Mouse (Mus musculus): ENCODE data around the gene Gpr4.

Gpr4 gene

DNA sequence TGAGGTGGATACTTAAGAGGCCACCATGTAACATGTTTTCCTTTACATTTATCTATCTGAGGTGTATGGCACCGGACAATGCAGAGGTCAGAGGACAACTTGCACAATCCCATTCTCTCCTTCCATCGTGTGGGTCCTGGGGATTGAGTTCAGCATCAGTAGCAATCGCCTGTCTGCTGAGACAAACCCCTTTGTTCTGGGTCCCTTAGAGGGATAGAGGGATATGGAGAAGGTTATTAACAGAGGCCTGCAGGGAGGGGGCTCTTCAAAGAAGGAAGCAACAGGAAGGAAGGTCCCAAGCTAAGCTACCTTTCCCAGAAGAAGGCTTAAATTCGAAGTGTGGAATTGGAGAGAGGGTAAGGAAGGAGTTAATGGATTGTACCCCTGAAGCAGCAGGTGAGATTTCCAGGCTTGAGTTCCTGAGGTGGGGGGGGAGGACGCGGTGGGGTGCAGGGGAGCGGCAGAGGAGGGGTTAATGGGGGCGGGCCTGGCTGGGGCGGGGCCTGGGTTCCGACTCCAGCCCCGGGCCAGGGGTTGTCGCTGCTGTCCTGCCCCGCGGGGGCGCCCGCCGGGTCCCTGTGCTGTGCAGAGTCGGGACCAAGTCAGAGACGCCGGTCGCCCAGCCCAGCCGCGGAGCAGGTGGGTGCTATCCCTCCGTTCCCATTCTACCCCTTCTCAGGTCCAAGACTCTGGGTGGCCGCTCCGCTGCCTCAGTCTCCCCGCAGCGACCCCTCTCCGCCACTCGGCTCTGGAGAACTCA, at the start of gene Gpr4:
Gene Gpr4 (plus strand): TSS at position 543 of the 760 bp plus-strand sequence.
- DNase-seq = no peak

DNA sequence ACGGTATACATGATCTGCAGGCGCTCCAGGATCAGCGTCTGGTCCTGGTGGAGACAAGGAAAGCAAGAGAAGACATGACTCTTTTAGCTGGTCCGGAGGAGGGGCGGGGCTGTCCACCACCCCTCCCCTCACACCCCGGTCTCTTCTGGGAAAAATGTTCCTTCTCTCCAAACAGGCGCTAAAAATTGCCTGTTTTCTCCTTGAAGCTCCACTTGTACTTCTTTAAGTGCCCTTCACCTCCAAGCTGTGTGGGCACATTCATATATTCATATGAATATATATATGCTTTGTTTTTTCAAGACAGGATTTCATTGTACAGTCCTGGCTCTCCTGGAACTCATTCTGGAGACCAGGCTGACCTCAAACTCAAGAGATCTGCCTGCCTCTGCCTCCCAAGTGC, 49.4 kb upstream of the Gpr4 start:
- no peak for DNase-seq

DNA sequence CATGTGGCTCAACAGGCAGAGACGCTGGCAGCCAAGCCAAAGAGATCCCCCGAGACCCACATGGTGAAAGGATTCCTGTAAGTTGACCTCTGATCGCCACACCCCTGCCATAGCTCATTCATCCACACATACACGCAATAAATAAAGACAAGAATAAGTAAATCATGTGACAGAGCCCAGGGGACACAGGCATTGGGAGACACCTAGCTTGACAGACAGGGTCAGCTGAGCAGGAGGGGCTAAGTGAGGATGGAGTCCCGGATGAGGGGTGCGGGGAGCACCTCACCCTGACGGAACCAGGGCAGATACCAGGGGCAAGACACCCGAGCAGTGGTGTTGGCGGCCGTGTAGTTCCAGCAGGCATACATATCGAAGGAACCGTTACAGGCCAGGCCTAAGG, 48.6 kb upstream of the Gpr4 start:
- no peak for DNase-seq

DNA sequence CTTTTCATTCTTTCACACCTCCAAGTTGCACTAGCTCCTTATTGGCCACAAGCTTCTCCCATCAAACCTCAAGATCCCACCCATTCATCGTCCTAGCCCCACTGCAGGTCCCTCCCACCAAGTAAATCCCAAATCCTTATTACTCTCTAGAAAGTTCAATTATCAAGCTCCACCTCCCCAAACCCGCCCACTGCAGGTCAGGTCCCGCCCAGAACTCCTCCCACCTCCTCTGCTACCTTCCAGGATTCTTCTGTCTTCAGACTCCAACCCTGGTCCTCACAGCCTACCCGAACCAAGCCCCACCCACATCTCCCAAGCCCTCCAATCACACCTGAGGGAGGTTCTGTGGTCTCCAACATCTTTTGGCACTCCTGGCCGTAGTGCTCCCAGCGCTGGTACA, 48.1 kb upstream of the Gpr4 start:
- DNase-seq = no peak

DNA sequence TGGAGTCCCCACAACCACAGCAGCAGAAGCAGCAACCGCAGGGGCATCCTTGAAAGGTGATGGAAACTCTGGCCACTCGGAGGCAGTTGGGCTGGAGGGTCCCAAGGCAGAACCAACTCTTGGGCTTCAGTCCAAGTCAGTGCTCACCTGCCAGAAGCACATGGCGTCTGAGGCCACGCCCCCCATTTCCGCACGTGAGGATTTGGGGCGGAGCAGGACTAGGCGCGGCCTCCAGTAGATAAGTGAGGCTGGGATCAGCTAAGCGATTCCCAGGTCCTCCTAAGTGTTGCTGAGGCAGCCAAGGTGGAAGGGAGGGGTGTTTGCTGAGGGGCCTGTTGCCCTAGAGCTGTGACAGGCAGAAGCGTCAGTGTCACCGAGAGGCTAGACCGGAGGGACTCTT, 47.4 kb upstream of the Gpr4 start:
- no peak for DNase-seq

DNA sequence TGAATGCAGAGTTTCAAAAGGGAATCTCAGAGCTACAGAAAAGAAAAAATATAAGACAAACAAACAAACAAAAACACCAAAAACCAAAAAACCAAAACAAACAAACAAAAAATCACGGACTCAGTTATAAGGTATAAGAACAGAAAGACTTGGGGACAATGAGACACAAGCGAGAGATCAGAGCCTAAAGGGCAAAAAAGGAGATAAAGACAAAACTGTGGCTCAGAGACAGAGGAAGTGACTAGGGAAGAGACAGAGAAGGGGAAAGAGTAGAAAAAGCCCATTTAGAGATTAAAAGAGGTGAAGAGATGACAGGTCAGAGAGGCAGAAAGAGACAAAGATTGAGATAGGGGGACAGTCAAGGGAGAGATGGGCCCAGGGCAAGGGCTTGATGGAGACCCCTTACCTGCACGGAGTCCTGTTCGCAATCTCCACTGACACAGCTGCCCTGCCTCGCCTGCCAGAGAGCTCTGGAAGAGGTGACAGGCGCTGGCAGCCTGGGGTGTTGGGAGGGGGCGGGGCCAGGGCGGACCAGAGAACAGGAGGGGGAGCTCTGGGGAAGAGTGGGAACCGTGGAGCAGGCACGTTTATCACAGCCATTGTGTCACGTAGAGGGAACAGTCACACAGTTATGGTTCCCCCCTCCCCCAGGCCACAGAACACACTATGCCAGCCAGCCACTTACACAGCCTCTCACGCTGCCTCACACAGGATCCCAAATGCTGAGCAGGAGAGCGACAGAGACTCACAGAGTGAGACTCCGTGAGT, 46.5 kb upstream of the Gpr4 start, which contains the start of gene Gipr:
Gene Gipr (minus strand): TSS at position 472 of the 768 bp plus-strand sequence.
- DNase-seq = no peak

DNA sequence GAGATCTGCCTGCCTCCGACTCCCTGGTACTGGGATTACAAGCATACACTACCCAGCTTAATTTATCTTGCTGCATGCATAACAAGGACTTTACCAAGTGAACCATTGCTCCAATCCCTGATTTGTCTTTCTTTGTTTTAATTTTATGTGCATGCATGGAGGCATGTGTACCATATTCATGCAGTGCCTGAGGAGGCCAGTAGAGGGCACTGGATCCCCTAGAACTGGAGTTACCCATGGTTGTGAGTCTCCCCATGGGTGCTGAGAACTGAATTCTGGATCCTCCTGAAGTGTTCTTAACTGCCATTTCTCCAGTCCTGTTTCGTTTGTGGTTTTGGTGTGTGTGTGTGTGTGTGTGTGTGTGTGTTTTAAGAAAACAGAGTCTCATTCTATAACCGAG, 45.3 kb upstream of the Gpr4 start:
- no peak for DNase-seq

DNA sequence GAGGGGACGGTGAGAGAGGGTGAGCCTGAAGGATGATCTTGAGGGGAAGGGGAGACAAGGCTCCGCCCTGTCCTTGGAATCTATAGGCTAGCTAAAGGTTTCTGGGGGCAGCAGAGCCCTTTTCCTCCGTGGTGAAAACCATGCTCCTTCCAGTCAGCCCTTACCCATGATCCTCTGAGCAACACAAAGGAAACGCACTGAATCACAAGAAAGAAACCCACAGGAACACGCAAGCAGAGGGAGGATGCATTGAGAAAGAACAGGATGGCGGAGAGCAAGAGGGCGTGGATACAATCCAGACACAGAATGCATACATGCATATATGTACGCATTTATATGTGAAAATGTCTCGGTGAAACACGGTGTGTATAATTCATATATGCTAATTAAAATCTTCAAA, 42.8 kb upstream of the Gpr4 start:
- no peak for DNase-seq

DNA sequence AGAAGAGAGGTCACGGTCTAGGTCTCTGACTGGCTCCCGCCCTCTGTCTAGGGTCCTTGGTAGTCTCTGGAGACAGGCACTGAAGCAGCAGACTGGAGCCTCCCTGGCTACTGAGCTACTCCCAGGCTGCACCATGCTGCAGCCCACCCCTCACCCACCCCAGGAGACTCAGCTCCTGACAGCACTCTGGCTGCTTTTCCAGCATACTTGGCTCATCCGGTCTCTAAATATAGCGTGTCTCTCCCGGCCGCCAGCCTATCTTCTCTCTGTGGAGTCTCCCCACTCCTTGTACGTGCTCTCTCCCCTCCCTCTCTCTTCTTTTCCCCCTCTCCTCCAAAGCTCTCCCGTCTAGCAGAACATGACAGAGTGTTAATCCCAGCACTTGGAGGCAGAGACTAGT, 42.2 kb upstream of the Gpr4 start:
- no peak for DNase-seq

DNA sequence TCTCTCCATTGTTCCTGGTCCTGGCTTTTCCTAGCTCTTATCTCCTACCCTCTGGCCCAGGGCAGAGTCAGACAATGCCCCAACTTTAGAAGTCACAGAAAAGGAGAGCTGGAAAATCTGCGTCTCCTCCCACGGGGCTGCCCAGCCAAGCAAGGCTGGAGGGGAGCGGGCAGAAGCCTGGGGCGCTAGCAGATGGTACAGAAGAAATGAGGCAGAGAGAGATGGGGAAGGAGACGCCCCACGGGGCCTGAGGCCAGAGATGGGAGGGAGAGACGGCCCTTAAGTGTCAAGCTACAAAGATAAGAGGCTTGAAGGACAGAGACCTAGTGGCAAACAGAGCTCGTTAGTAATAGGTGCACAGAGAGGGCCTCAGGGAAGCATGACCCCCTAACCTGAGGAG, 40.5 kb upstream of the Gpr4 start:
- DNase-seq = peak; percentile 46

DNA sequence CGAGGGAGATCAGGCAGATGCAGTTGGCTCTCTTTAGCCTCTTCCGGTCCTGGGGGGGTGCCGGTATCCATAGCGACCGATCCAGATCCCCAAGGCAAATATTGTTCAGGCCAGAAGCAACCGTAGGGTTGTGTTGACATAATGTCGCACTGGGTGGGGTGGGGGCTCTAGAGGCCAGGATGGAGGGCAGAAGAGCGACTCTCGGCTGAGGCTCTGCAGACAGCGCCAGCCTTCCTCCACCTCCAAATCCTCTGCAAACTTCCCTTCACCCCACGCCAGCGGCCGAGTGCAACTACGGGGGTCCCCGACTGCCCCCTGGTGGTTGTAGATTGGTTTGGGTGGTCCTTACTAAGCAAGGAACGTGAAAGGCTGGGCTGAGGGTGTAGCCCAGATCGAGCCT, 39.5 kb upstream of the Gpr4 start:
- DNase-seq = peak; percentile 67

DNA sequence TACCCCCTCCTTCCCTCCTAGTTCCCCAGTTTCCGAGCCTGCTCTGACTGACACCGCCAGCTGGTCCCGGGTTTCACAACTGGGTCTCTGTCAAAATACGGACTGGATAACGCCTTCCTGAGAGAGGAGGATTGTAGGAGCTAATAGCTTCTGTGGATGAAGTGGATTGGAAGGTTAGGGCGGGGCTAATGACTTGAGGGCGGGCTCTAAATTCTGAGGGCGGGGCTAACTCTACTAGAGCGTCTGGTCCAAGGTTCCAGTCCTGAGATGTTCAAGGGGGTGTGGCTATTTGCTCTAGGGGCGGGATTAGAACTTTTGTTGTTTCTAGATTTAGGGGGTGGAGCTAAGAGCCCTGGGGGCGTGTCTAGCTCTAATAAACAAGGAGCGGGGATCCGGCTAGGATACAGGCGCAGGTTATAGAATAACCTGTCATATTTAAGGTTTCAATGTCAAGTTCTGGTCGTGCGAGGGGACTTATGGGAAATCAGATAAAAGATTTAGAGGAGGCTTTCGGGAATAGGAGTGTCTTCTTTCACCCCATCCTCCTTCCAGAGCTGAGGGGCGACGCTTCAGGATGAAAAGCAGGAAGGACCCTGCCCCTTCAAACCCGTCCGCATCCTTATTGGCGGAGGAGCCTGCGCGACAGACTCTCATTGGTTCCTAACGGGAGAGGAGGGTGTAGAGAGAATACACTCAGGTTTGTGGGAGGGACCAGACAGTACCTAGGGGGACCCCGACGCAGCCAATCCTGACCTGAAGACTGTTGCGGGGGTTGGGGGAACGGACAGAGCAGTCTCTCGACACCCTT, 36.4 kb upstream of the Gpr4 start, which contains the start of gene Eml2:
Gene Eml2 (plus strand): TSS at position 714 of the 808 bp plus-strand sequence.
- peak; percentile 84 for DNase-seq

DNA sequence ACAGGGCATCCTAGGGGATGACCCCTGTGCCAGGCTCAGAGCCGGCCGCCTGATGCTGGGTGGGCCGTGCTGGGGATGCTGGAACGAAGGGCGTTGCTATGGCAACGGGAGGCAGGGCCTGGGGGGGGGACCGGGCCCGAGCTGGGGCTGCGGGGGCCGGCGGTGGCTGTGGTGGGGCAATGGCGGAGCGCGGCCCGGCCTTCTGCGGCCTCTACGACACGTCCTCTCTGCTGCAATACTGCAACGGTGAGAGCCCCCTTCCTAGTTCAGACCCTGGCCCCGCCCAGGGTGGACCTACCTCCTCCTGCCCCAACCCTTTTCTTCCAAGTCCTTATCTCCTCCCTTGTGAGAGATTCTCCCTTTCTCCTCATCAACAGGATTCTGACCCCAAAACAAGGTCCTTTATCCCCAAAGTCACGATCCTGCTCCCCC, 35.8 kb upstream of the Gpr4 start:
- DNase-seq = no peak

DNA sequence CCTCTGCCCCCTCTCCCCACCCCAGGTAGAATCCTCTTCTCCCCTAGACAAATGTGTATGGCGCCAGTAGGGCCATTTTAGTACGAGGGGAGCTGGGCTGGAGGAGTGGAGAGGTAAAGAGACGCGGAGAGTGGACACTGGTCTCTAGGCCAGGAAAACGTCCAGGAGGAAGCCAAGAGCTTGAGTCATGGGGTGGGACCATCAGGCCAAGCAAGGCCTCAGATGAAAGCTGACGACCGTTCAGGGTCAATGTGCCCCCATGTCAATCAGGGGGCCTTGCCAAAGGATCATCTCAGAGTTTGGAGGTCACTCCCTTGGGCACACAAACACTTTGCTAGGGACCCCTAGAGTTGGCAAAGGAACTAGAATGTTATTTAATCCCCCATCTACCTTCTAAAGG, 35.1 kb upstream of the Gpr4 start:
- peak; percentile 39 for DNase-seq

DNA sequence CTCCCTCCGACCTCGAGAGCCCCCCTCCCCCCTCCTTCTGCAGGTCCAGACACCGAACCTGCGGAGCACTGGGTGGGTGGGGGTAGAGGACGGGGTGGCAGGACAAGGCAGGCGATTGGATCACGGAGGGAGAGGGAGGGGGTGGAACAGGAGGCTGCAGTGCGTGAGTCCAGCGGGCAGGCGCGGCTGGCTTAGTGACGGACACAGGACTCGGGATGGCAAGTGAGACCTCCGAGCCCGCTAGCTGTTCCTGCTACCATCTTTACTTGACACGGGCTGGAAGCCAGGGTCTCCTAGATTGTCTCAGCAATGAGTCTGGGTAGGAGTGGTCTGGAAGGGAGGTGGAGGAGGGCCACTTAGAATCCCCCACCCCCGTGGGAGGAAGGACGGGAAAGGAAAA, 34.3 kb upstream of the Gpr4 start:
- no peak for DNase-seq

DNA sequence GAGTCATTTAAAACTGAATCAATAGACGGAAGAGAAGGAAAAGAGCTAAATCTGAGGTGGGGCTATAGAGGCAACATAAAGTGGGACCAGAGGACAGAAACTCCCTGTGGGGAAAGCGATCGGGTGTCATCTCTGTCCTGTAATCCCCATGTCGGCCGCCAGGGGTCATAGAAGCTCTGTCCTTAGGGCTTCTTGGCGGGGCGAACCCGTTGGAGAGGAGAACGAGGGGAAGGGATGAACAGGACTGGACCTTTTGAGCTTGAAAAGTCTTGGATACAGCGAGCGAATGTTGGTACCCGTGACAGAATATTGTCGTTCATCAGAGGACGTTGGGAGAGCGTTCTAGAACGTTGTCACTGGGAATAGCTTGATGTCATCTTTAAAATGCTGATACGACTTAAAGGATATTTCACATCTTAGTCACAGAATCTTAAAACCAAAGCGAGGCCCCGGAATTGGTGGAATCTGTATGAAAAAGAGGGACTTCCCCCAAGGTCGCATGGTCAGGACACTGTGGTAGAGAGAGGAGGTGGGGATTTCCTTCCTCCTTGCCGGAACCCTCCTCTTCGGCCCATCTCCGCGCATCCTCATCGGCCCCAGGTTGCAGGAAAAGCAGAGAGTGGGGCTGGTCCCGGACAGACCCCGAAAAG, 33.8 kb upstream of the Gpr4 start:
- DNase-seq = peak; percentile 89

DNA sequence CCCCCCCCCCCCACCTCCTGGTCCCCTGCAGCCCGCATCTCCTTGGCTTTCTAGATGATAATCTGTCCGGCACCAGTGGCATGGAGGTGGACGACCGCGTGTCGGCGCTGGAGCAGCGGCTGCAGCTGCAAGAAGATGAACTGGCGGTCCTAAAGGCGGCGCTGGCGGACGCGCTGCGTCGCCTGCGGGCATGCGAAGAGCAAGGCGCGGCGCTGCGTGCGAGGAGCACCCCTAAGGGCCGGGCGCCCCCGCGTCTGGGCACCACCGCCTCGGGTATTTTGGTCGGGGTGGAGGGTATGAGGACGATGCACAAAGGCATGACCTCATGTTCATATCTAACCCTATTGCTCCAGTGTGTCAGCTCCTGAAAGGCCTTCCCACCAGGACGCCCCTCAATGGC, 33.2 kb upstream of the Gpr4 start:
- DNase-seq = peak; percentile 50

DNA sequence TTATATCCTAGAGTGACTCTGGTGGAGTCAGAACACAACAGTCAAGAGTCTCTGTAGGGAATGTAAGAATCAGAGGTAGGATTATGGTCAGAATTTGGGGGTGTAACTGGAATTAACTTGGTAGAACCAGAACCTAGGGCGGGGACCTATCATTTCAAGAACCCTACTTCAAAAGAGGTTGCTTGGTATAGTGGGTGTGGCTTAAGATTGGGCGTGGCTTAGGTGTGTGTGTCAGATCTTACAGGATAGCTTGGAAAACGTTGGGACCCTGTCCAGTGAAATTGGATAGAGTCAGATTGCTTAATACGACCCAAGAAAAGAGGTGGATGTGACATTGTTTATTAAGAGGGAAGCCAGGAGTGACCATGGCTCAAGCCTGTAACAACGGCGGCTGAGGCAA, 32.4 kb upstream of the Gpr4 start:
- no peak for DNase-seq

DNA sequence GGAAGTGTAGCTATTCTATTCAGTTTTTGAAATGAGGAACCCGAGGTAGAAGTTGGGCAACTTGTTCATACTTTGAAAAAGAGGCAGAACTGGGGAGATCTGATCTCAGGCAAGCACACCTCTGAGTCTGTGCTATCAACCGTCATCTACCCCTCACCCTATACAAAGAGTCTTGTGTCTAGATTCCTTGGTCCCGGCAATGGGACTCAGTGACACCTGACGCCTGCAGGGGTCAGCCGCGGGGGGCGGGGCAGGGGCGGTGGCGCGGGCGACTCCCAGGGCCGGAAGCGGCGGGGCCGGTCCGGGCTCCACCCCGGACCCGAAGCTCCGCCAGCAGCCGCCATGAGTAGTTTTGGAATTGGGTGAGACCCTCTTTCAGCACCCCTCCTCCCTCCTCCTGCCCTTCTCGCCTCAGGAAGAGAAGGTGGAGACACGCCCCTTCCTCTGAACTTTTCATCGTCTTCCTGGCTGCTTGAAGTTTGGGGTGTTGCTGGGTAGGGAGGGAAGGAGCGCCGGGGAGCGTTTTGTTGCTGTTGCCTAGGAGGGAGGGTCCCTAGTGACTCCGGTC, 31.4 kb upstream of the Gpr4 start:
- DNase-seq = no peak

DNA sequence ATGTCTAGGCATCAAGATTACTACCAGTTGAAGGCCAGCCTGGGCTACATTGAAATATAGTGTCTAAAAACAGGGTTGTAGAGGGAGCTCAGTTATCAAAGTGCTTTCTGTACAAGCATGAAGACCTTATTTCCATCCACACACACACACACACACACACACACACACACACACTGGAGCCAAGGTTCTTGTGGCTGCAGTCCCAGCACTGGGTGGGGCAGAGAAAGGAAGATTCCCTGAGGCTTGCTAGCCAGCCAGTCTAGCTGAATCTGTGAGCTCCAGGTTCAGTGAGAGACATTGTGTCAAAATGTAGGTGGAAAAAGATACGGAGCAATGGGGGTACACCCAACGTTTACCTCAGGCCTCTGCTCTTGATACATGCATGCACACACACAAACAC, 28.1 kb upstream of the Gpr4 start:
- no peak for DNase-seq

DNA sequence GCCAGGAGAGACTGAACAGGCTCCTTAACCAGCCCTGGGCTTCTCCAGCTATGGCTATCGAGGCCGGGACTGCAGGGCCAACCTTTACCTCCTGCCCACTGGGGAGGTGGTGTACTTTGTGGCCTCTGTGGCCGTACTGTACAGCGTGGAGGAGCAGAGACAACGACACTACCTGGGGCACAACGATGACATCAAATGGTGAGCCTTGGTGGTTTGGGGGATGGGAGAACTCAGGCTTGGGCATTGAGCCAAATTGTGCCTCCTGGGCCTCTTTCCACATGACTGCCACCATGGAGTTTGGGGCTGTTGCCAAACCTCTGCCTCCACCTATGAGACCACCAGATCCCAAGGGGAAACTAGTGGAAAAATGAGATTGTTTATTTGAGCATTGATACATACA, 27.6 kb upstream of the Gpr4 start:
- no peak for DNase-seq

DNA sequence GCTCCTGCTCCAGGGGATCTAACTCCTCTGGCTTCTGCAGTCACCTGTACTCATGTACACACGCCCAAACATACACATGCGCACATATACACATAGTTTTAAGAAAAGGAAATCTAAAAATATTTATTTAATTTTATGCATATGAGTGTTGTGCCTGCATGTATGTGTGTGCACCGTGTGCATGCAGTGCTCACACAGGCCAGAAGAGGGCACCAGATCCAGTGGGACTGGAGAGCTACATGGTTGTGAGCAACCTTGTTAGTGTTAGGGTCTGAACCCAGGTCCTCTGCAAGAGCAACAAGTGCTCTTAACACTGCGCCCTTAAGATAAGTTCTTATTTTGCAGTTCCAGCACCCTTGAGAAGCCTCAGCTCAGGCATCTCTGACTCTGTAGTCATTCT, 17.7 kb upstream of the Gpr4 start:
- DNase-seq = no peak

DNA sequence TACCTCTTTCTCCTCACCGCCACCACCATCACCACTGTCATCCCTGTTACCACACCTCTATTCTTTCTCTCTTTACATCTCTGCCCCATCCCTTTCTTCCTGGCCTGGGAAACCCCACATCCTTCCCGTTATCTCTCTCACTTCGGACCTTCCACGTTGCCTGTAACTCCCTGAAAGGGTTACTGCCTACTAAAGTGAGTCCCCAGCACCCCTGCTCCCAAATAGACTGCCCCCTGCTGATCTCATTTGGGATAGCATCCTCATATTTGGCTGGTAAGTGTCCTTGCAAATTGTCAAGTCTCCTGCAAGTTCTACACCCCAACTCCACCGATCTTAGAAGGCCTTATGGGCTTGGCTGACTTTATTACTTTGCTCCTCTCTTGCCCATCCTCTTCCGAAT, 15.7 kb upstream of the Gpr4 start:
- DNase-seq = peak; percentile 44

All from cerebellum, adult 8-10 months (tissue).